Mouse (Mus musculus): ENCODE data around the gene Sipa1l1.

GRCm38 (mm10) chr12:82448129-82448815, 279.2 kb downstream of the Sipa1l1 start:
- TF ChIP-seq ZNF384 (IDR thresholded peaks at IDR 0.05; ENCODE audit: low read depth, low read length), result no peak
- TF ChIP-seq CHD2 (IDR thresholded peaks at IDR 0.05; ENCODE audit: low read depth, low read length), result no peak
- no peak for TF ChIP-seq ZC3H11A (IDR thresholded peaks at IDR 0.05; ENCODE audit: borderline replicate concordance, low read depth, low read length)

Measured in ES-E14 (cell line).